Mouse (Mus musculus) ES-E14 (cell line): Measurements from ENCODE around the gene Pip4k2a. TPM values are rescaled to one million over a fixed set of nuclear protein-coding genes. Genes with fewer than 3 reads are reported as not detected.

Experiments
- DNase-seq: peaks from one replicate; pipeline ENCODE4 v3.0.0-alpha.2; 2013; ENCODE audit warnings: low read depth, low spot score
- H3K27ac ChIP-seq: 2 replicates; pipeline ENCODE4 v1.5.1; 2012; ENCODE audit warnings: low read depth, mild to moderate bottlenecking, low read length, moderate library complexity, mixed read lengths; ENCODE audit not compliant: poor library complexity, insufficient read depth, severe bottlenecking
- H3K36me3 ChIP-seq: 2 replicates; pipeline ENCODE4 v1.6.1; 2012; ENCODE audit warnings: mild to moderate bottlenecking, low read length, moderate library complexity, mixed read lengths; ENCODE audit not compliant: control insufficient read depth, poor library complexity, insufficient read depth, severe bottlenecking
- H3K4me1 ChIP-seq, 2 experiments: fragments of 150-350 bp in 1 of 2; sonication (generic) in 1 of 2; 2 replicates each; pipeline ENCODE4 v1.6.1; 2012; ENCODE audit warnings: low read length in 2 of 2, mild to moderate bottlenecking in 1 of 2, mixed read lengths in 1 of 2; ENCODE audit not compliant: control insufficient read depth in 2 of 2, insufficient read depth in 2 of 2, poor library complexity in 1 of 2
- H3K4me3 ChIP-seq, 2 experiments: fragments of 150-350 bp in 1 of 2; sonication (generic) in 1 of 2; 2 replicates each; pipeline ENCODE4 v1.5.1; 2012; ENCODE audit warnings: low read length in 2 of 2, low read depth in 1 of 2, mild to moderate bottlenecking in 1 of 2, mixed read lengths in 1 of 2; ENCODE audit not compliant: insufficient read depth in 1 of 2, poor library complexity in 1 of 2, severe bottlenecking in 1 of 2
- H3K9ac ChIP-seq: 2 replicates; pipeline ENCODE4 v1.6.1; 2012; ENCODE audit warnings: low read depth, mild to moderate bottlenecking, low read length, mixed read lengths; ENCODE audit not compliant: poor library complexity, insufficient read depth, severe bottlenecking
- H3K9me3 ChIP-seq: fragments of 150-350 bp; sonication (generic); 2 replicates; pipeline ENCODE4 v1.6.1; 2012; ENCODE audit warnings: low read depth, mild to moderate bottlenecking, low read length; ENCODE audit not compliant: control insufficient read depth, insufficient read depth
- CHD2 ChIP-seq: IDR thresholded peaks from 2 replicates; pipeline ENCODE4 v1.6.1; 2014; ENCODE audit warnings: mild to moderate bottlenecking, low read depth, low read length, inconsistent platforms
- HCFC1 ChIP-seq: IDR thresholded peaks from 2 replicates; pipeline ENCODE4 v1.6.1; 2012; ENCODE audit warnings: low read length, inconsistent platforms, borderline replicate concordance; ENCODE audit not compliant: insufficient read depth
- MAFK ChIP-seq: IDR thresholded peaks from 2 replicates; pipeline ENCODE4 v1.6.1; 2014; ENCODE audit warnings: mild to moderate bottlenecking, low read depth, low read length, inconsistent platforms; ENCODE audit not compliant: insufficient read depth
- ZC3H11A ChIP-seq: IDR thresholded peaks from 2 replicates; pipeline ENCODE4 v1.6.1; 2012; ENCODE audit warnings: low read depth, mild to moderate bottlenecking, inconsistent platforms, low read length, borderline replicate concordance
- ZNF384 ChIP-seq: IDR thresholded peaks from 2 replicates; pipeline ENCODE4 v1.6.1; 2012; ENCODE audit warnings: low read depth, low read length, inconsistent platforms
- in situ Hi-C, 2 experiments: fragments of 600-800 bp; cut with MboI; formaldehyde crosslinking; loops; one replicate each; pipeline ENCODE4 v1.15.1; 2025; ENCODE audit warnings: low sequenced_read_pairs in 2 of 2, inconsistent platforms in 1 of 2; ENCODE audit not compliant: unreplicated experiment in 2 of 2
- total RNA-seq: library from RNA; depleted of rRNA; stranded (reverse); fragments of 300-350 nt; gene quantifications from 2 replicates; pipeline ENCODE4 v1.2.3, GENCODE M21; 2012

Pip4k2a gene
- total RNA-seq, 1 experiment, result 3.0 TPM

GRCm38 (mm10) chr2:18996451-18997211 lies 1.3 kb downstream of the Pip4k2a start:
- Histone ChIP-seq H3K27ac (no peak overlapping the region), H3K4me1 (peaks cover 2 to 5% of the 10 kb centered on the region in 2 experiments; a peak in 2 of 4 replicates), H3K9me3 (no peaks in the 10 kb centered on the region), H3K4me3 (peak overlapping the region; percentile 87 to 96), H3K36me3 (no peaks in the 10 kb centered on the region), H3K9ac (no peak overlapping the region)
- DNase-seq, result no peak
- in situ Hi-C loops, result no loop called here
- TF ChIP-seq CHD2, result no peak
- no peak for TF ChIP-seq MAFK
- TF ChIP-seq HCFC1, result no peak
- TF ChIP-seq ZNF384, result no peak
- no peak for TF ChIP-seq ZC3H11A

GRCm38 (mm10) chr2:18992512-18993510 lies 5.1 kb downstream of the Pip4k2a start:
- in situ Hi-C loops, result no loop called here
- DNase-seq, result no peak
- no peak for TF ChIP-seq MAFK
- TF ChIP-seq ZC3H11A, result no peak
- no peak for TF ChIP-seq ZNF384
- TF ChIP-seq CHD2, result no peak
- no peak for TF ChIP-seq HCFC1

GRCm38 (mm10) chr2:18988885-18989284 lies 9.0 kb downstream of the Pip4k2a start:
- H3K4me3 ChIP-seq, result no peak overlapping the region
- no peak for DNase-seq
- in situ Hi-C loops, result no loop called here
- no peaks in the 10 kb centered on the region for H3K9me3 ChIP-seq
- H3K4me1 ChIP-seq, result no peaks in the 10 kb centered on the region
- TF ChIP-seq ZNF384, result no peak
- TF ChIP-seq CHD2, result no peak
- no peak for TF ChIP-seq ZC3H11A
- no peak for TF ChIP-seq HCFC1
- TF ChIP-seq MAFK, result no peak
- H3K9ac ChIP-seq, result no peak overlapping the region
- no peaks in the 10 kb centered on the region for H3K36me3 ChIP-seq
- no peak overlapping the region for H3K27ac ChIP-seq

More at GRCm38 (mm10) chr2:18992512-18993510, 5.1 kb downstream of the Pip4k2a start:
- Histone ChIP-seq H3K36me3 (no peaks in the 10 kb centered on the region), H3K4me3 (no peak overlapping the region), H3K9me3 (no peaks in the 10 kb centered on the region), H3K9ac (no peak overlapping the region), H3K27ac (no peak overlapping the region), H3K4me1 (peaks cover 0 to 5% of the 10 kb centered on the region in 2 experiments; a peak in 1 of 4 replicates)

- in situ Hi-C loops, result no loop called here
- Histone ChIP-seq H3K9me3 (no peaks in the 10 kb centered on the region), H3K4me3 (no peak overlapping the region), H3K36me3 (no peaks in the 10 kb centered on the region), H3K9ac (no peak overlapping the region), H3K4me1 (no peaks in the 10 kb centered on the region), H3K27ac (no peak overlapping the region)
- no peak for DNase-seq
- no peak for TF ChIP-seq ZNF384
- TF ChIP-seq CHD2, result no peak
- no peak for TF ChIP-seq HCFC1
- TF ChIP-seq MAFK, result no peak
- no peak for TF ChIP-seq ZC3H11A
Observed at GRCm38 (mm10) chr2:18985506-18985905, 12.4 kb downstream of the Pip4k2a start.
